Mouse (Mus musculus): ENCODE results near the gene Vmn2r5.
"Not testable (repeated sequence)": the region's sequence is repeated elsewhere in the genome, so short reads cannot be mapped to it uniquely, and the experiment has no call there.

Gene Vmn2r5

DNA sequence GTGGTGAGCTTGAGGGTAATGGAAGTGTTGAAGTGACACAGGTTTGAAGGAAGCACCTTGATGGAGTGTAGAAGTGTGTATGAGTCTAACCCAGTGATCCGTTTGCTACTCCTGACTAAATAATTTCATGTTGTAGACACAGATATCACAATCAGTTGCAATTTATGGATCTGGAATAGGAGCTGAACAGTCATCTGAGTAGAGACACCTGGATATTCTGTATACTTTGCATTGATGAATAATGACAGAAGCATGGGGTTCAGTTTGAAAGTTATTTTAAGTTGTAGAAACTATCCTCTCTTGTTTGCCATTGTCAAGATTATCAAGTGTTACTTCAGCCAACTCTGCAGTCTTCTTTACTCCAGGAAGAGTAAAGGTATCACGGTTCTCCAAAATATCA is at the start of gene Vmn2r5:
TSS of gene Vmn2r5 (minus strand) at position 101 of the 400 bp plus-strand sequence.
- not testable (repeated sequence) for DNase-seq

GRCm38 (mm10) chr3:64523585-64523984 is 13.9 kb upstream of the Vmn2r5 start:
- DNase-seq: not testable (repeated sequence)

All from lung, postnatal 4 days (tissue).